Mouse (Mus musculus) kidney, postnatal 36 days (tissue): Measurements from ENCODE around the gene Esp4.
"Not testable (repeated sequence)": the region's sequence is repeated elsewhere in the genome, so short reads cannot be mapped to it uniquely, and the experiment has no call there.

Experiments used
- DNase-seq, 2 experiments: peaks; one replicate each; pipeline ENCODE4 v3.0.0; 2021 to 2022; ENCODE audit warnings: mixed read lengths in 2 of 2

Esp4 gene

DNA sequence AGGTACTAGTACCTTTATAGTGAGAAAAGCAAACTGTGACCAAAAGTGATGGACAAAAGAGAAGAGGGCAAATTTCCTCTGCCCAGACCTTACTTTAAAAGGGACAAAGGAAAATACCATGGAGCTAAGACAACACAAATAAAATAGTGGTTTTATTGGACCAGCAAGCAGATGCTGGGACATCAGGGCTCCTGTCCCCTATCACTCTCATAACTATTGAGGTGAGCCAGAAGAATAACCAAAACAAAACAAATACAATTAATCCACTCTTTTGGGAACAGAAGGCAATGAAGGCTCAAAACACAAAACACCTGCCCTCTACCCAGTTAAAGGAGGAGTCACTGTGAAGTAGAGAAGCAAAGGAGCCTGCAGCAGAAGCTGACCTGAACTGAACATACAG lies at the start of gene Esp4:
Gene Esp4, plus strand, starts transcription at position 301 of the 400 bp plus-strand sequence.
- no peak for DNase-seq

- DNase-seq, result no peak
Measured at GRCm38 (mm10) chr17:40553470-40553869, 44.9 kb upstream of the Esp4 start.

DNA sequence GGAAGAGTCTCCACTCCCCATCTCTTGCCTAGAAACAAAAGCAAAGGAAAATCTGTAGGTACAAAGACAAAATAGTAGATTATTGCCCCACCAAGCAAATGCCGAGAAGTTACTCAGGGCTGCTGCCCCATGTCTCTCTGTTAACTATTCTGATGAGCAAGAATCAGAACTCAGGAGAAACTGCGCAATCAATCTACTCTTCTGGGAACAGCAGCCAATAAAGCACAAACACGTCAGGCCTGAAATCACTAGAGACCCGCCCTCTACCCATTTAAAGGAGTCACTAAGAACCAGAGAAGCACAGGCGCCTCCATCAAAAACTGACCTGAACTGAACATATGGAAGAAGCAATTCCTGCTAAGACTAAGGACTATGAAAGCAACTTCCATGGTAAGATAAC lies 37.2 kb upstream of the Esp4 start, which contains the start of gene Esp6:
Gene Esp6, plus strand, starts transcription at position 301 of the 400 bp plus-strand sequence.
- no peak for DNase-seq

DNA sequence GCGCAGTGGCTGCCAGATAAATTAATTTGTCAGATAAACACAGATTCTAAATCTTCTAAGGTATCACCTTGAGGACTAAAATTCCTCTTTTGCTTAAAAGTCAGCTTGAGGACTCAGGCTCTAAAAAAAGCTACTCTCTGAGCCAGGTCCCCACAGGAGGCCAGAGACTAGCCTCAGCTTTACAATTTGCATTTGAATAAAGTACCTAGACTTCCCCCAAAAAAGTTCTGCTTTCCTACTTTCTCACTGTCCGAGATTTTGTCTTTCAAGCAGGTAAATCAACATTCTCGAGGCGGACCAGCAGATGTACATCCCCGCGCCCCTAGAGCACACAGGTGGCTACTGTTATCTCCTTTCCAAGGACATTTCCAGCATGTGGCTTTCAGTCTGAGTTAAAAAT lies 14.5 kb upstream of the Esp4 start:
- DNase-seq, result not testable (repeated sequence)

DNA sequence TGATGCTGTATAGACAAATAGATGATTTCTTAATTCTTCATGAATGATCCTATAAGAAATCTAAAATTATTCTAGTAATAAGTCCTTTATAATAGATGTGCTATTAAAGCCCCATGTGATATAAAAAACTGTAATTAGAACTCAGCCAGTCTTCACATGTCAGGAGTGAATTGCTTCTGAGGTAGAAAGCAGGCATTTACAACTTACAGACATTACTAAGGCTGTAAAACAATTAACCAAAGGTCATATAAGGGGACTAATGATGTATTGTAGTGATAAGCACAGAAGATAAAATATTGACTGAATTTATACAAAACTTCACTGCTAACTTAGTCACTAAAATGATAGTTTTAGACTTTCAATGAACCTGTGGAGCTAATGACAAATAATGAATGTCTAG lies 7.1 kb upstream of the Esp4 start:
- DNase-seq, result no peak

GRCm38 (mm10) chr17:40631775-40632174 lies 33.4 kb downstream of the Esp4 start, which contains the start of gene Esp3:
Esp3 (plus strand) TSS chr17:40632075.
- DNase-seq, result not testable (repeated sequence)
